Mouse (Mus musculus) lung, embryonic 16.5 days (tissue): ENCODE measurements around the gene Gm28042. TPM values are rescaled to one million over a fixed set of nuclear protein-coding genes. Genes with fewer than 3 reads are reported as not detected.

ENCODE experiments used
- ATAC-seq: fragments of 200-750 bp; cut with Nextera tagmentation; 2 replicates; pipeline ENCODE4 v1.8.0; 2017; ENCODE audit warnings: low read depth, mild to moderate bottlenecking, moderate library complexity
- H3K27ac ChIP-seq: fragments of 300-500 bp; sonication (generic); 2 replicates; pipeline ENCODE4 v1.5.1; 2014; ENCODE audit warnings: mild to moderate bottlenecking, control low read depth, low read length
- H3K27me3 ChIP-seq: fragments of 300-500 bp; sonication (generic); 2 replicates; pipeline ENCODE4 v1.6.1; 2014; ENCODE audit warnings: low read depth, low read length, mixed read lengths; ENCODE audit not compliant: control insufficient read depth, insufficient read depth
- H3K36me3 ChIP-seq: fragments of 300-500 bp; sonication (generic); 2 replicates; pipeline ENCODE4 v1.6.1; 2014; ENCODE audit warnings: low read length; ENCODE audit not compliant: control insufficient read depth, insufficient read depth
- H3K4me1 ChIP-seq: fragments of 300-500 bp; sonication (generic); replicated peaks from 2 replicates; pipeline ENCODE4 v1.6.1; 2014; ENCODE audit warnings: low read length, mixed read lengths; ENCODE audit not compliant: control insufficient read depth, insufficient read depth
- H3K4me2 ChIP-seq: fragments of 300-500 bp; sonication (generic); 2 replicates; pipeline ENCODE4 v1.6.1; 2014; ENCODE audit warnings: low read depth, low read length, control low read depth
- H3K4me3 ChIP-seq: fragments of 300-500 bp; sonication (generic); 2 replicates; pipeline ENCODE4 v1.5.1; 2014; ENCODE audit warnings: mild to moderate bottlenecking, low read length, control low read depth
- H3K9ac ChIP-seq: fragments of 300-500 bp; sonication (generic); 2 replicates; pipeline ENCODE4 v1.6.1; 2014; ENCODE audit warnings: low read length, control low read depth
- H3K9me3 ChIP-seq: fragments of 300-500 bp; sonication (generic); 2 replicates; pipeline ENCODE4 v1.6.1; 2016; ENCODE audit warnings: low read length; ENCODE audit not compliant: control insufficient read depth
- WGBS: fragments of 180-500 bp; shearing (Covaris S2); extraction: QIAGEN DNeasy Blood & Tissue Kit; methylation state at CpG from one replicate; pipeline ENCODE4 v1.1.7; 2014; 5-methylcytosine and 5-hydroxymethylcytosine counted together
- microRNA-seq: library from miRNA; unstranded; fragments of <30 nt; microRNA quantifications from one replicate; pipeline ENCODE4, GENCODE M21; 2016
- polyA plus RNA-seq: library from polyadenylated mRNA; unstranded; fragments of >200 nt; fragmentation: Nextera tagmentation; extraction: Ambion mirVana; gene quantifications from 2 replicates; pipeline ENCODE4 v1.2.1, GENCODE M21; 2015

The Gm28042 gene
- polyA plus RNA-seq, 1 experiment from 2014 or later: 2.3 TPM

- no peaks in the 10 kb centered on the region; the same call in 1 of the 2 replicates for H3K4me1 ChIP-seq
- H3K9ac ChIP-seq: no peak overlapping the region; the same call in 1 of the 2 replicates
- H3K27ac ChIP-seq: no peak overlapping the region
- no peaks in the 10 kb centered on the region for H3K27me3 ChIP-seq
- no peaks in the 10 kb centered on the region for H3K9me3 ChIP-seq
- no peak overlapping the region for H3K4me3 ChIP-seq
- 51% methylated on average over 14 of the region's 14 CpGs for WGBS
- H3K4me2 ChIP-seq: no peak overlapping the region
- ATAC-seq: peak; percentile 83
- H3K36me3 ChIP-seq: no peaks in the 10 kb centered on the region
These were observed 57.5 kb downstream of the Gm28042 start for GRCm38 (mm10) chr2:120084593-120085361.

- no peaks in the 10 kb centered on the region for H3K36me3 ChIP-seq
- 79% methylated on average over 3 of the region's 3 CpGs for WGBS
- no peaks in the 10 kb centered on the region; the same call in 1 of the 2 replicates for H3K4me1 ChIP-seq
- H3K4me2 ChIP-seq: no peak overlapping the region
- no peak overlapping the region for H3K27ac ChIP-seq
- no peaks in the 10 kb centered on the region for H3K27me3 ChIP-seq
- no peak overlapping the region for H3K4me3 ChIP-seq
- H3K9ac ChIP-seq: no peak overlapping the region
- H3K9me3 ChIP-seq: no peaks in the 10 kb centered on the region
- ATAC-seq: no peak
These were observed 58.7 kb downstream of the Gm28042 start for GRCm38 (mm10) chr2:120086038-120086437.

GRCm38 (mm10) chr2:120087391-120087790 is 60.1 kb downstream of the Gm28042 start:
- H3K4me2 ChIP-seq: no peak overlapping the region
- H3K27me3 ChIP-seq: no peaks in the 10 kb centered on the region
- H3K9me3 ChIP-seq: no peaks in the 10 kb centered on the region
- H3K27ac ChIP-seq: no peak overlapping the region
- no peak overlapping the region for H3K9ac ChIP-seq
- no peak for ATAC-seq
- WGBS: 67% methylated on average over 3 of the region's 3 CpGs
- H3K36me3 ChIP-seq: no peaks in the 10 kb centered on the region
- no peak overlapping the region for H3K4me3 ChIP-seq
- no peaks in the 10 kb centered on the region; the same call in 1 of the 2 replicates for H3K4me1 ChIP-seq

GRCm38 (mm10) chr2:120087897-120088296 is 60.6 kb downstream of the Gm28042 start:
- Histone ChIP-seq H3K27ac (no peak overlapping the region), H3K4me1 (no peaks in the 10 kb centered on the region; the same call in 1 of the 2 replicates), H3K9me3 (no peaks in the 10 kb centered on the region), H3K4me3 (no peak overlapping the region), H3K4me2 (no peak overlapping the region), H3K27me3 (no peaks in the 10 kb centered on the region), H3K36me3 (no peaks in the 10 kb centered on the region), H3K9ac (no peak overlapping the region)
- 88% methylated on average over 2 of the region's 2 CpGs for WGBS
- no peak for ATAC-seq

- H3K27me3 ChIP-seq: no peaks in the 10 kb centered on the region
- no peak overlapping the region for H3K9ac ChIP-seq
- H3K4me2 ChIP-seq: no peak overlapping the region
- H3K9me3 ChIP-seq: no peaks in the 10 kb centered on the region
- 78% methylated on average over 17 of the region's 17 CpGs for WGBS
- H3K4me1 ChIP-seq: peaks cover 8% of the 10 kb centered on the region
- no peak for ATAC-seq
- no peaks in the 10 kb centered on the region for H3K36me3 ChIP-seq
- no peak overlapping the region for H3K4me3 ChIP-seq
- H3K27ac ChIP-seq: no peak overlapping the region
These were observed 63.7 kb downstream of the Gm28042 start for GRCm38 (mm10) chr2:120090979-120091378.

Small RNA genes within 50 kb of the gene (microRNA-seq; reads per million reads assigned to microRNA genes)
- not detected for gene Mir7665

Other genes starting within 250 kb of the Gm28042 start
- 28.2 and 31.3 TPM in 2 replicates for gene Rpap1, start 240.0 kb upstream of the Gm28042 start, polyA plus RNA-seq
- 17.0 and 20.1 TPM in 2 replicates for gene Tyro3, start 229.8 kb upstream of the Gm28042 start, polyA plus RNA-seq
- 21.9 and 25.4 TPM in 2 replicates for gene Mga, start 130.3 kb upstream of the Gm28042 start, polyA plus RNA-seq
- 3.4 and 3.5 TPM in 2 replicates for gene Mapkbp1, start 54.8 kb upstream of the Gm28042 start, polyA plus RNA-seq
- 21.2 and 22.9 TPM in 2 replicates for gene Jmjd7, start within 50 bp of the Gm28042 start, polyA plus RNA-seq
- 1.1 and 1.4 TPM in 2 replicates for gene Pla2g4b, start 5.9 kb downstream of the Gm28042 start, polyA plus RNA-seq
- 92.8 and 94.7 TPM in 2 replicates for gene Ehd4, start 127.1 kb downstream of the Gm28042 start, polyA plus RNA-seq
- 0.08 and 0.20 TPM in 2 replicates for gene Pla2g4e, start 217.8 kb downstream of the Gm28042 start, polyA plus RNA-seq